ENCODE assay signal across 9 mouse cellular contexts in the genomic region with DNA sequence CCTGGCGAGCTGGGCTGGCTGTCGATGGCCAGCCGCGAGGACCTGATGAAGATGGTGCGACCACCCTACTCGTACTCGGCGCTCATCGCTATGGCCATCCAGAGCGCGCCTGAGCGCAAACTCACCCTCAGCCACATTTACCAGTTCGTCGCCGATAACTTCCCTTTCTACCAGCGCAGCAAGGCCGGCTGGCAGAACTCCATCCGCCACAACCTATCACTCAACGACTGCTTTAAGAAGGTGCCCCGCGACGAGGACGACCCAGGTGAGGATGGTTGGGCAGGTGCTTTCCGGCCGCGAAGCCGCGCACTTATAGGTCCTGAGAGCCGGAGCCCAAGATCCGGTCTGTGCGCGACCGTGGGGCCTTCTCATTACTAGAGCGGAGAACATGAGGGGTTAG. TPM values are rescaled to one million over a fixed set of nuclear protein-coding genes. Genes with fewer than 3 reads are reported as not detected.
A peak's percentile ranks its signal among the peaks of the same experiment; 100 is the strongest.
DNase-seq lines count a peak whose midpoint lies in the region; ATAC-seq and TF ChIP-seq lines count a peak whose summit lies in the region.
"Had no signal": no experiment of that assay in that cellular context is flagged by ENCODE, and none has a peak within 500 bp of the region (broad histone marks: within the 10 kb centered on the region; RNA-seq: fewer than 3 reads in every experiment).

No protein-coding gene starts in this region.

- H3K4me3 ChIP-seq in heart, embryonic 16.5 days (ENCODE audit: low read length), result peak overlapping the region; percentile 50
- H3K4me3 ChIP-seq in E14TG2a.4 (replicated peaks; ENCODE audit: low read length), result peak overlapping the region; percentile 83
- peak overlapping the region; percentile 46 for H3K4me3 ChIP-seq in embryonic facial prominence, embryonic 12.5 days

- peaks cover 64% of the 10 kb centered on the region for H3K27me3 ChIP-seq in heart, embryonic 16.5 days (ENCODE audit: control insufficient read depth, insufficient read depth, low read length)
- peaks cover 92% of the 10 kb centered on the region for H3K27me3 ChIP-seq in E14TG2a.4 (ENCODE audit: insufficient read depth, low read length)
- H3K27me3 ChIP-seq in embryonic facial prominence, embryonic 12.5 days, result peaks cover 65% of the 10 kb centered on the region
- H3K27me3 ChIP-seq in splenic B cell, adult 2 months (ENCODE audit: control insufficient read depth, insufficient read depth, low read length, poor library complexity, severe bottlenecking), result peaks cover 2% of the 10 kb centered on the region; the same call in 1 of the 2 replicates

- no peaks in the 10 kb centered on the region for H3K36me3 ChIP-seq in heart, embryonic 16.5 days (ENCODE audit: control insufficient read depth, insufficient read depth)
- peaks cover 9% of the 10 kb centered on the region; the same call in 1 of the 2 replicates for H3K36me3 ChIP-seq in E14TG2a.4 (ENCODE audit: insufficient read depth, low read length)
- H3K36me3 ChIP-seq in embryonic facial prominence, embryonic 12.5 days, result no peaks in the 10 kb centered on the region
- H3K36me3 ChIP-seq in splenic B cell, adult 2 months (ENCODE audit: control insufficient read depth, insufficient read depth, low read length, poor library complexity, severe bottlenecking), result no peaks in the 10 kb centered on the region

- 1% methylated on average over 30 of the region's 34 CpGs for WGBS in heart, embryonic 16.5 days
- WGBS in embryonic facial prominence, embryonic 12.5 days, result under 1% methylated on average over 34 of the region's 34 CpGs

- peaks cover 9% of the 10 kb centered on the region for H3K4me1 ChIP-seq in heart, embryonic 16.5 days (ENCODE audit: control insufficient read depth, insufficient read depth, low read length)
- H3K4me1 ChIP-seq in E14TG2a.4 (replicated peaks; ENCODE audit: low read depth, low read length), result peaks cover 30% of the 10 kb centered on the region
- peaks cover 10% of the 10 kb centered on the region for H3K4me1 ChIP-seq in embryonic facial prominence, embryonic 12.5 days

- no peak for DNase-seq in heart, adult 11 months
- peak; percentile 13 to 22 for DNase-seq in kidney, postnatal 4 days
- peak; percentile 25 for DNase-seq in splenic B cell, adult 2 months (ENCODE audit: low read depth, low spot score)
- no peak for DNase-seq in thymus, postnatal 10 days (ENCODE audit: low spot score in 2 of 2)

- no peak overlapping the region for H3K27ac ChIP-seq in heart, embryonic 16.5 days (ENCODE audit: low read length)
- H3K27ac ChIP-seq in embryonic facial prominence, embryonic 12.5 days, result no peak overlapping the region

- no peak for ATAC-seq in heart, embryonic 16.5 days (replicated peaks; ENCODE audit: extremely low read depth, insufficient read depth, low FRiP score)
- no peak for ATAC-seq in embryonic facial prominence, embryonic 12.5 days (ENCODE audit: insufficient number of reproducible peaks, insufficient read depth, low FRiP score, low TSS enrichment)
- ATAC-seq in megakaryocyte progenitor cell, adult 5-6 weeks (replicated peaks; ENCODE audit: poor library complexity), result no peak; the same call in 1 of the 2 replicates

- no peak for TF ChIP-seq CTCF in E14TG2a.4 (conservative IDR thresholded peaks at IDR 0.05; ENCODE audit: low read length)

- no peaks in the 10 kb centered on the region for H3K9me3 ChIP-seq in heart, embryonic 16.5 days (replicated peaks; ENCODE audit: control insufficient read depth, low read length)
- H3K9me3 ChIP-seq in E14TG2a.4 (ENCODE audit: low read length), result no peaks in the 10 kb centered on the region
- no peaks in the 10 kb centered on the region for H3K9me3 ChIP-seq in embryonic facial prominence, embryonic 12.5 days

- peak overlapping the region; percentile 67 for H3K4me2 ChIP-seq in heart, embryonic 16.5 days (ENCODE audit: low read depth, low read length)
- H3K4me2 ChIP-seq in embryonic facial prominence, embryonic 12.5 days (replicated peaks), result peak overlapping the region; percentile 89

- H3K9ac ChIP-seq in heart, embryonic 16.5 days (ENCODE audit: low read length), result no peak overlapping the region
- peak overlapping the region; percentile 48; the same call in 1 of the 2 replicates for H3K9ac ChIP-seq in embryonic facial prominence, embryonic 12.5 days

RNA-seq across cellular contexts. Expression of a gene that starts 0.6 kb away (rescaled TPM):
- polyA plus RNA-seq in heart, embryonic 16.5 days (2015; fragmentation: Nextera tagmentation; extraction: Ambion mirVana), result not detected in 2 replicates
- polyA plus RNA-seq in embryonic facial prominence, embryonic 12.5 days (2016; fragmentation: Nextera tagmentation; extraction: Ambion mirVana), result 1.3 and 1.7 TPM in 2 replicates
- not detected in 2 replicates for total RNA-seq in megakaryocyte progenitor cell, adult 5-6 weeks (2015)
- total RNA-seq in megakaryocyte progenitor cell, adult 5-6 weeks (2017), result not detected in 2 replicates
- polyA plus RNA-seq: large intestine, adult 2 months had no signal

RNA-seq across cellular contexts. Expression of a gene that starts 38.2 kb away (rescaled TPM):
- not detected in 2 replicates for polyA plus RNA-seq in heart, embryonic 16.5 days (2015; fragmentation: Nextera tagmentation; extraction: Ambion mirVana)
- polyA plus RNA-seq in embryonic facial prominence, embryonic 12.5 days (2016; fragmentation: Nextera tagmentation; extraction: Ambion mirVana), result not detected in 2 replicates
- not detected in 2 replicates for total RNA-seq in megakaryocyte progenitor cell, adult 5-6 weeks (2015)
- not detected in 2 replicates for total RNA-seq in megakaryocyte progenitor cell, adult 5-6 weeks (2017)
- polyA plus RNA-seq: large intestine, adult 2 months had no signal

Comparison
In these comparisons a context has a peak if more than half of its experiments do, and no peak if none do; other contexts are left out.
1. DNase-seq: peak in kidney, postnatal 4 days (2 of 2) and splenic B cell, adult 2 months (single experiment); none in heart, adult 11 months (single experiment) and thymus, postnatal 10 days (0 of 2).
2. Peak in every context shown above with its lines, with median percentiles within 50 percentile points of each other: H3K4me3 ChIP-seq.